Mouse (Mus musculus) testis, adult 2 months (tissue): ENCODE measurements around the gene Slc32a1. TPM values are rescaled to one million over a fixed set of nuclear protein-coding genes. Genes with fewer than 3 reads are reported as not detected.

ENCODE experiments used
- H3K27ac ChIP-seq: fragments of 200-500 bp; 2 replicates; pipeline ENCODE4 v1.5.1; 2012; ENCODE audit warnings: low read depth, low read length; ENCODE audit not compliant: control insufficient read depth, insufficient read depth
- H3K27me3 ChIP-seq: fragments of 200-500 bp; 2 replicates; pipeline ENCODE4 v1.6.1; 2012; ENCODE audit warnings: mild to moderate bottlenecking, low read length, moderate library complexity; ENCODE audit not compliant: control insufficient read depth, insufficient read depth
- H3K36me3 ChIP-seq: fragments of 200-500 bp; 2 replicates; pipeline ENCODE4 v1.6.1; 2012; ENCODE audit warnings: mild to moderate bottlenecking, low read length; ENCODE audit not compliant: control insufficient read depth, insufficient read depth
- H3K4me1 ChIP-seq: fragments of 200-500 bp; 2 replicates; pipeline ENCODE4 v1.6.1; 2012; ENCODE audit warnings: low read length; ENCODE audit not compliant: control insufficient read depth, insufficient read depth
- H3K4me3 ChIP-seq: fragments of 200-500 bp; 2 replicates; pipeline ENCODE4 v1.5.1; 2012; ENCODE audit warnings: low read depth, mild to moderate bottlenecking, low read length, moderate library complexity, mixed read lengths; ENCODE audit not compliant: control insufficient read depth
- CTCF ChIP-seq: fragments of 200-500 bp; IDR thresholded peaks from 2 replicates; pipeline ENCODE4 v1.5.1; 2012; ENCODE audit warnings: low read depth, mild to moderate bottlenecking, inconsistent platforms, low read length, moderate library complexity; ENCODE audit not compliant: control insufficient read depth, insufficient read depth, insufficient replicate concordance
- POLR2A ChIP-seq: fragments of 200-500 bp; IDR thresholded peaks from 2 replicates; pipeline ENCODE4 v1.6.1; 2012; ENCODE audit warnings: low read depth, mild to moderate bottlenecking, inconsistent platforms, low read length, moderate library complexity; ENCODE audit not compliant: control insufficient read depth
- polyA plus RNA-seq: library from polyadenylated mRNA; depleted of rRNA; stranded (reverse); fragments of >200 nt; gene quantifications from 2 replicates; pipeline ENCODE4 v1.2.3, GENCODE M21; 2012

Gene Slc32a1
- polyA plus RNA-seq, 1 experiment, result 0.04 TPM

DNA sequence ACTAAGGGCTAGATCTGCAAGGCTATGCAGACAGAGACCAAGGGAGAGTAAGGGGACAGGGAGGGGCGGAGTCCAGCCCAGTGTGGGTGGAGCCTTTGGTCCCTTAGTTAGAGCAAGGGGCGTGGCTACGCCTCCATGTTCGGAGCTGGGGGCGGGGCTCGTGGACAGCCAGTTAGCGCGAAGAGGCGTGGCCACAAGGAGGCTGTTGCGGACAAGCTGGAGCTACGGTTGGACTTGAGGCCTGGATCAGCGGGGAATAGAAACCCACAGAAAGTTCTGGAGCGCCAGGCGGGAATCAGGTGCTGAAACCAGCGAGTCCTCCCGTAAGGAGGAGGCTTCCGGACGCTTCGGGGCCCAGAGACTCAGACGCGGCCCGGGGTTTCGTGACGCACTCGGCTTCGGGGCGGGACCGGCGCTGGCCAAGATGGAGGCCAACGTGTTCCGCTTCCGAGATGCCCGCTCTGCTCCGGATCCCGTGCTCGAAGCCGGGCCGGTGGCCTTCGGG, 14.2 kb downstream of the Slc32a1 start, which contains the start of gene Actr5:
Gene Actr5 (plus strand): TSS at position 171 of the 505 bp plus-strand sequence.
- no peaks in the 10 kb centered on the region for H3K27me3 ChIP-seq
- peaks cover 5% of the 10 kb centered on the region for H3K36me3 ChIP-seq
- H3K4me3 ChIP-seq, result peak within 1 kb of the TSS; percentile 96
- H3K27ac ChIP-seq, result peak within 1 kb of the TSS; percentile 99
- TF ChIP-seq CTCF, result no peak
- TF ChIP-seq POLR2A, result peak; percentile 97
- peaks cover 3% of the 10 kb centered on the region for H3K4me1 ChIP-seq

GRCm38 (mm10) chr2:158625231-158625630, 14.7 kb downstream of the Slc32a1 start:
- Histone ChIP-seq H3K36me3 (peaks cover 5% of the 10 kb centered on the region), H3K27me3 (no peaks in the 10 kb centered on the region), H3K4me1 (peaks cover 3% of the 10 kb centered on the region), H3K27ac (peak overlapping the region; percentile 99), H3K4me3 (peak overlapping the region; percentile 96)
- no peak for TF ChIP-seq POLR2A
- no peak for TF ChIP-seq CTCF

- no peak overlapping the region for H3K27ac ChIP-seq
- peak overlapping the region; percentile 96 for H3K4me3 ChIP-seq
- no peaks in the 10 kb centered on the region for H3K27me3 ChIP-seq
- H3K4me1 ChIP-seq, result peaks cover 3% of the 10 kb centered on the region
- peaks cover 5% of the 10 kb centered on the region for H3K36me3 ChIP-seq
- no peak for TF ChIP-seq POLR2A
- TF ChIP-seq CTCF, result no peak
These were observed 15.1 kb downstream of the Slc32a1 start for GRCm38 (mm10) chr2:158625697-158626096.

- H3K36me3 ChIP-seq, result peaks cover 7% of the 10 kb centered on the region
- no peak overlapping the region for H3K27ac ChIP-seq
- TF ChIP-seq CTCF, result no peak
- no peak for TF ChIP-seq POLR2A
- H3K4me1 ChIP-seq, result peaks cover 3% of the 10 kb centered on the region
- no peak overlapping the region for H3K4me3 ChIP-seq
- no peaks in the 10 kb centered on the region for H3K27me3 ChIP-seq
These were observed 18.3 kb downstream of the Slc32a1 start for GRCm38 (mm10) chr2:158628858-158629257.

- TF ChIP-seq POLR2A (no peak), CTCF (no peak)
- H3K36me3 ChIP-seq, result peaks cover 7% of the 10 kb centered on the region
- H3K4me1 ChIP-seq, result peaks cover under 1% of the 10 kb centered on the region; the same call in 1 of the 2 replicates
- no peaks in the 10 kb centered on the region for H3K27me3 ChIP-seq
- H3K27ac ChIP-seq, result no peak overlapping the region
- H3K4me3 ChIP-seq, result no peak overlapping the region
These were observed 18.8 kb downstream of the Slc32a1 start for GRCm38 (mm10) chr2:158629414-158629813.

GRCm38 (mm10) chr2:158631873-158632272, 21.3 kb downstream of the Slc32a1 start:
- H3K36me3 ChIP-seq, result peaks cover 9% of the 10 kb centered on the region
- H3K27me3 ChIP-seq, result no peaks in the 10 kb centered on the region
- H3K4me3 ChIP-seq, result no peak overlapping the region
- H3K4me1 ChIP-seq, result no peaks in the 10 kb centered on the region
- H3K27ac ChIP-seq, result no peak overlapping the region
- TF ChIP-seq CTCF (no peak), POLR2A (no peak)

DNA sequence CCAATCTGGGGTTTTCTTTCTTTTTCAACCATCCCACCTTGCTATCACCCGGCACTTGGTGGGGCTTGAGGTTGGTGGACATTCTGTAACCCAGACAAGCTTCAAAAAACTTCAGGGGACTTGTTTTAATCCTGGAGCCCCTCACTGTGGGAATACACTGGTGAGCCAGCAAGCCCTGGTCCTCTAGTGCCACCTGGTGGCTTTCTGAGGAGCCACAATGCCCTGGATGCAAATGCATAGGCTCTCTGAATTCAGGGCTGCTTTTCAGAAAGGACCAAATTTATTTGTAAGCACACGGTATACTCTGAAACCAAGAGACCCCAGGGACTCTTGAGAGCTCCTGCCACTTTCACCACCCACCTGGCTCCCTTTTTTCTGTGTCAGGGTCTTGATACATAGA, 31.3 kb downstream of the Slc32a1 start:
- TF ChIP-seq CTCF (peak; percentile 76; the same call in 1 of the 2 replicates), POLR2A (no peak)
- Histone ChIP-seq H3K4me3 (no peak overlapping the region), H3K27ac (no peak overlapping the region), H3K27me3 (no peaks in the 10 kb centered on the region), H3K36me3 (no peaks in the 10 kb centered on the region; the same call in 1 of the 2 replicates), H3K4me1 (no peaks in the 10 kb centered on the region)

DNA sequence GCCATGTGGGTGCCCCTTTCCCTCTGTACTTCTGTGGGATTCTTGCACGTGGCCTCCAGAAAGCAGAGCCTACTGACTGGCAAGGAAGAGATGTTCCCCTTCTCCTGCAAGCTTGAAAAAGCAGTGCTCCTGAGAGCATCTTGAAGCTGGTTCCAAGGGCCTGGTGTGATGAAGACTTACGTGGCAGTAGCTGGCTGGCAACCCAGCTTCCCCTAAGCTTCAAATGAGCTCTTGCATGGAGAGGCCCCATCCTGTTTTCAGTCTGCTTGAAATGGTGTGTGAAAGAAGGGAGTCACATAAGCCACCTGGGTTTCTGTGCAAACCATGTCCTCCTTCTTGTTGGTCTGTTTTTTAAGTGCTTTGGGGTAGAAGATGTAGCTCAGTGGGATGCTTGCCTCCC, 32.0 kb downstream of the Slc32a1 start:
- no peaks in the 10 kb centered on the region; the same call in 1 of the 2 replicates for H3K36me3 ChIP-seq
- H3K27me3 ChIP-seq, result no peaks in the 10 kb centered on the region
- TF ChIP-seq CTCF (no peak), POLR2A (no peak)
- no peaks in the 10 kb centered on the region for H3K4me1 ChIP-seq
- no peak overlapping the region for H3K4me3 ChIP-seq
- no peak overlapping the region for H3K27ac ChIP-seq
